Mouse (Mus musculus) olfactory bulb, adult 2 months (tissue): ENCODE results near the gene Afdn. TPM values are rescaled to one million over a fixed set of nuclear protein-coding genes. Genes with fewer than 3 reads are reported as not detected.

Experiments
- H3K27ac ChIP-seq: fragments of 200-500 bp; 2 replicates; pipeline ENCODE4 v1.5.1; 2012; ENCODE audit warnings: low read depth, low read length; ENCODE audit not compliant: insufficient read depth
- H3K4me1 ChIP-seq: fragments of 200-500 bp; 2 replicates; pipeline ENCODE4 v1.6.1; 2012; ENCODE audit warnings: low read length; ENCODE audit not compliant: control insufficient read depth, insufficient read depth
- H3K4me3 ChIP-seq: fragments of 200-500 bp; 2 replicates; pipeline ENCODE4 v1.5.1; 2012; ENCODE audit warnings: mild to moderate bottlenecking, low read depth, low read length, moderate library complexity; ENCODE audit not compliant: insufficient read depth
- CTCF ChIP-seq: fragments of 200-500 bp; IDR thresholded peaks from 2 replicates; pipeline ENCODE4 v1.5.1; 2012; ENCODE audit warnings: low read depth, mild to moderate bottlenecking, low read length, moderate library complexity; ENCODE audit not compliant: insufficient read depth
- POLR2A ChIP-seq: fragments of 200-500 bp; IDR thresholded peaks from 2 replicates; pipeline ENCODE4 v1.6.1; 2012; ENCODE audit warnings: mild to moderate bottlenecking, low read depth, low read length, moderate library complexity; ENCODE audit not compliant: insufficient read depth
- WGBS: fragments of 180-500 bp; shearing (Covaris S2); methylation state at CpG from one replicate; pipeline ENCODE4 v1.1.7; 2018; 5-methylcytosine and 5-hydroxymethylcytosine counted together
- polyA plus RNA-seq: library from polyadenylated mRNA; stranded (reverse); fragments of >200 nt; gene quantifications from 2 replicates; pipeline ENCODE4 v1.2.4, GENCODE M21; 2012; ENCODE audit warnings: low replicate concordance; ENCODE audit not compliant: missing spikeins, insufficient read depth, insufficient read length

Gene Afdn
- polyA plus RNA-seq, 1 experiment: not detected

DNA sequence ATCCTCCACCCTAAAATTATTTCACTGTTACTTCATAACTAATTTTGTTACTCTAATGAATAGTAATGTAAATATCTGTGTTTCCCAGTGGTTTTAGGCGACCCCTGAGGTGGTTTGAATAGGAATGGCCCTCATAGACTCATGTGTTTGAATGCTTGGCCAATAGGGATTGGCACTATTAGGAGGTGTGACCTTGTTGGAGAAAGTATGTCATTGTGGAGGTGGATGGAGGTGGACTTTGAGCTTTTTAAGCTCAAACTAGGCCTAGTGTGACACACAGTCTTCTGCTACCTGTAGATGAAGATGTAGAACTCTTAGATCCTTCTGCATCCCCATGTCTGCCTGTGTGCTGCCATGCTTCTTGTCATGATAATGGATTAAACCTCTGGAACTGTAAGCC, 37.4 kb downstream of the Afdn start:
- no peak overlapping the region for H3K4me3 ChIP-seq
- H3K4me1 ChIP-seq: no peaks in the 10 kb centered on the region
- TF ChIP-seq POLR2A (no peak), CTCF (no peak)
- H3K27ac ChIP-seq: no peak overlapping the region
- WGBS: 87% methylated on average over 1 of the region's 1 CpGs

DNA sequence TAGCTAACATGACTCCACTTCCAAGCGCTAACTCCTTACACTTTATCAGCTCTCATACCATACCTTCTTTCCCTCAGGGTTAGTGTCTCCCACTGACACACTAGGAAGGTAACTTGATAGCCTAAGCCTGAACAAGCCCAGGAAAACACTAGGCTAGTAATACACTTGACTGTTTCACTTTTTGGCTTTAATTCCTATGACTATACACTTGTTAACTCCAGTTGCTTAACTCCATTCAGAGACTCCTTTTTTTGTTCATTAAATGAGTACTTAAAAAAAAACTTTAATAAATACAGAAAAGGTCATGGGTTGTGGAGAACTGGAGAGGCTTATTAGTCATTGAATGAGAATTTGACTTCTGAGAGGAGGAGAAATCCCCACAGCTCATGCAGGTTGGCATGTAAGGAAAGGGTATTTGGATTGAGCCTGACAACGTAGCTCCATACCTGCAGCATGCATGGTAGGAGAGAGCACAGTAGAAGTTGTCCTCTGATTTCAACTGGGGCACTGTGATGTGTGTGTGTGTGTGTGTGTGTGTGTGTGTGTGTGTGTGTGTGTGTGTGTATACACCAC, 42.6 kb downstream of the Afdn start:
- Histone ChIP-seq H3K27ac (no peak overlapping the region), H3K4me1 (no peaks in the 10 kb centered on the region), H3K4me3 (no peak overlapping the region)
- TF ChIP-seq CTCF: no peak
- no peak for TF ChIP-seq POLR2A
- 85% methylated on average over 2 of the region's 2 CpGs for WGBS

DNA sequence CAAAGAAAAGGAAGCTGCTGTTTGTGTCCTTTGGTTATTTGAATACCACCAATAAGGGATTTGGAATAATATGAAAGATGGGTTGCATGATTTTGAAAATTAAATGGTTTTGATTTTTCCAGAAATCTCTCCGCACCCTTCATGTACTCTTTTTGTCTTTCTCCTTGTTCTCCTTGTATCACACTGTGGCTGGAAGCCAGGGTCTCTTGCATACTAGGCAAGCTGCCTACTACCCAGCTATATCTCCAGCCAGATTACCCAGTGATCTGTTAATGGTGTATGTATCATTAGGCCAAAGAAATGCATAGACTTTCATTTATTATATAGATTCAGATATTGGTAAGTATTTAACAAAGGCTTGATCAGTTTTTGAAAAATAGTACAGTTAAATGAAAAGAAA, 45.7 kb downstream of the Afdn start:
- no peak overlapping the region for H3K27ac ChIP-seq
- H3K4me3 ChIP-seq: no peak overlapping the region
- WGBS: 74% methylated on average over 1 of the region's 1 CpGs
- no peaks in the 10 kb centered on the region for H3K4me1 ChIP-seq
- TF ChIP-seq CTCF (no peak), POLR2A (no peak)

DNA sequence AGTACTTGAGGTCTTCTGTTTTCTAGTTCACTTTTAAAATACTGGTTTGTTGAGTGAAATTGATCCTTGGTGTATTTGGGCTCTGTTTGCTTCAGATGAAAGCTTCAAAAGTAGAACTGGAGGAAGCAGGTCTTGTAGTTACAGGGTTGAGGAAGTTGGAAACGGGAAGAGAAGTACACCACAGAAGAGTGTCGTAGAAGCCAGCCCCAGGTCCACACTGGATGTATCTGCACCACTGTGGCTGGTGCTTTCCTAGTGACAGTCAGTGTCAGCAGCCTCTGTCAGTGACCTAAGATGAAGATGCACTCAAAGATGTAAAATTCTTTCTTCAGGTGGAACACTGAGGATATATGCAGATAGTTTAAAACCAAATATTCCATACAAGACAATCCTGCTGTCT, 57.5 kb downstream of the Afdn start:
- H3K27ac ChIP-seq: no peak overlapping the region
- no peaks in the 10 kb centered on the region for H3K4me1 ChIP-seq
- TF ChIP-seq CTCF (no peak), POLR2A (no peak)
- 89% methylated on average over 2 of the region's 2 CpGs for WGBS
- H3K4me3 ChIP-seq: no peak overlapping the region

DNA sequence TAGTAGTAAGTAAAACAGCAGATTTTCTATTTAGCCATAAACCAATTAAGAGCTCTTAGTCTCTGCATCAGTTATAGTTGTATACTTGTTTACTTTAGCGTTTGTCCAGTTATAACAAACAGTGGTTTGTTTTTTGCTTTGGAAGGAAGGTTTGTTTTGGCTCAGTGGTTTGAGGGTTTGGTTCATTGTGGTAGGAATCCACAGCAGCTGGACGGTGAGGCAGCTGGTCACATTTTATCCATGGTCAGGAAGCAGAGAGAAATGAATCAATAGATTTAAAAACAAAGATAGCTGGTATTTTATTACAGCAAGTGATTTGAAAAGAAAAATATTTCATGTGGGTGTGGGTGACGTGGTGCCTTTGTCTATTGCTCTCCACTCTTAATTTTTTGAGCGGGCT, 59.0 kb downstream of the Afdn start:
- Histone ChIP-seq H3K4me1 (no peaks in the 10 kb centered on the region), H3K27ac (no peak overlapping the region), H3K4me3 (no peak overlapping the region)
- no peak for TF ChIP-seq POLR2A
- no peak for TF ChIP-seq CTCF
- WGBS: 86% methylated on average over 4 of the region's 4 CpGs

DNA sequence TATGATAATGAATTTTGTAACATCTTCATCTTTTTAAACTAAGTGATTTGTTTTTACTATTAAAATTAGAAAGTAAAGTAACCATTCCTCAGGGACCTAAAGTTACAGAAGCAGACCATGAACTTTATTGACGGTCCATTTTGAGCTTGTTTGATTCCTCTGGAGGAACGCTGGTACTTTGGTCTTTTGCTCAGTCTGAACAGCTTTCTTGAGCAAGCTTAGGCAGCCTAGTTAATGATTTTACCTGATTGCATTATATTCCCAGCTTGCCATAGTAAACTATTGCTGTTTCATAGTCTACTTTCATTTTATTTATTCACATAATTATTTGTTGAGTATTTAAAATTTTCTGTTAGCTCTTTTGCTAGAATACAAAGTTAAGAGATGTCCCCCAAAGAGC, 60.3 kb downstream of the Afdn start:
- no peak overlapping the region for H3K27ac ChIP-seq
- TF ChIP-seq POLR2A (no peak), CTCF (no peak)
- H3K4me1 ChIP-seq: no peaks in the 10 kb centered on the region
- WGBS: 100% methylated on average over 2 of the region's 2 CpGs
- no peak overlapping the region for H3K4me3 ChIP-seq

DNA sequence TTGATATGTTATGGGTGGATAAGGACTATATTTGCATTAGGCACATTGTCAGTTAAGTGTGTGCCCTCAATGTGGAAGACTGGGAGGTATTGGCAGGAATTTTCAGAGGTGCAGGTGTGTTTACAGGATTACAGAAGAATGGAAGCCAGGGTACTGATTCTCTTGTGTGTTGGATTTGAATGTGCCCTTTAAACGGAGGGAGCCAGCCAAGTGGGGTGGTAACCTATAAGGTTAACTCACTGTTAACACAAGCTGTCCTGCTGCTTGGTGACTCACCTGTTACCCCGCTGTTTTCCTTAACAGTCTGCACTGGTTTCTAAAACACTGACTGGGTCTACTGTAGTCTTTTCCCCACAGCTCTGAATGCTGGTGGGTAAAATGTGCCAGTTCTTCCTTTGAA, 65.1 kb downstream of the Afdn start:
- 33% methylated on average over 2 of the region's 2 CpGs for whole genome bisulfite sequencing
- Histone ChIP-seq H3K4me1 (no peaks in the 10 kb centered on the region), H3K27ac (no peak overlapping the region), H3K4me3 (no peak overlapping the region)
- no peak for TF ChIP-seq CTCF
- no peak for TF ChIP-seq POLR2A

DNA sequence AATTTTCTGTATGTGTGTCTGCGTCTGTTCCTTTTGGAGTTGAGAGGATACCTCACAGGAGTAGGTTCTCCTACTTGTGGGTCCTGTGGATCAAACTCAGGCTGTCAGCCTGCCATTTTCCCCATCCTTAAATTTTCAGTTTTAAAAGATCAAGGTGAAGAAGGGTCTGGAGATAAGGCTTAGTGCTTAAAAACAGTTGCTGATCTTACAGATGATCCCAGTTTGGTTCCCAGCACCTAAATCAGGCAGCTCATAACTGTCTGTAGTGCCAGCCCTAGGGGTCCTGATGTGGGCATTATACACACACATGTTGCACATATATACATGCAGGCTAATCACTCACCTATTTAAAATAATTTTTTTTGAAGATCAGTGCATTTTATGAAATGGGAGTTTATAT, 69.9 kb downstream of the Afdn start:
- Histone ChIP-seq H3K27ac (no peak overlapping the region), H3K4me1 (no peaks in the 10 kb centered on the region), H3K4me3 (no peak overlapping the region)
- no peak for TF ChIP-seq CTCF
- TF ChIP-seq POLR2A: no peak
- WGBS: 100% methylated on average over 1 of the region's 1 CpGs

DNA sequence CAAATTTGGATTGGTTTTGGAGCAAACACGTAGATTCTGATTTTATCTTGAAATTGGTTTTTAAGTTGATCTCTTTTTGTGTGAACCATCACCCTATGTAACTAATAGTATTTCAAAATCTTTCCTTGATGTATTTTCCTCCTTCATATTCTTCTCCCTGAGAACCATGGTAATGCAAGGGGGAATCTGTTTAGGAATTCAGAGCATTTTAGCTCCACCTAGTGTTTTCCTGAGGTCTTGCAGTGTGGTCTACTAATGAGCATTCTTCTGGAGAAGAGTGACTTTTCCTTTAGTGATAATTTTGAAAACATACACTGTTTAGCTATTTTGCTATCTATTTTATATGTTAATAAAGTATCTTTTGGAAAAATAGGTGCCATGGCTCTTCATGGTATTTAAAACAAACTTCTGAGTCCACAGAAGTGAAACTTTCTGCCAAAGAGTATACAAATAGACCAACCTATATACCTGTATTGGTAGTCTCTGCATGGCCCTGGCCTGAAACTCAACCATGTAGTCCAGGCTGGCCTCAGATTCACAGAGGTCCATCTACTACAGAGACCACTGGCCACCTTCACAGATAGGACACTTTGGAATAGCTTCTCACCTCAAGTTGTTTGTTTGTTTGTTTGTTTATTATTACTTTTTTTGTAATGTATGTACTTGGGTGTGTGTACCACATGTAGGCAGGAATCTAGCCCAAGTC, 70.5 kb downstream of the Afdn start:
- 86% methylated on average over 1 of the region's 1 CpGs for WGBS
- TF ChIP-seq CTCF (no peak), POLR2A (no peak)
- H3K27ac ChIP-seq: no peak overlapping the region
- H3K4me3 ChIP-seq: no peak overlapping the region
- H3K4me1 ChIP-seq: no peaks in the 10 kb centered on the region

DNA sequence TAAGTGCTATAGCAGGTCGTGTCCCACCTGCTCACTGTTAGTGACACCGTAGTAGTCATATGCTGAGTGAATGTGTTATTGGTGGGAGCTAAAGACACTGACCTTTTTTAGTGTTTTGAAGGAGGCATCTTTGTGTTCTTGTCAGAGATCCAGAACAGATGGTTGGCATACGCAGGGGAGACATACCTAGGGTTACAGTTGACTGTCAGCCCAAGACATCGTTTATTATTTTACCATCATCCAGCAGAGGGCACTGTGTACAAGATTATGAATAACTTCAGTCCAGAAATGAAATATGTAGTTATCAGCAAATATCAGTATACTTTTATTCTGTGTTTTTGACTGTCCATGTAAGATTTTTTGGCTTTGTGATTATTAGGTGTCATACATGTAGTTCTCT, 75.5 kb downstream of the Afdn start:
- Histone ChIP-seq H3K4me3 (no peak overlapping the region), H3K4me1 (no peaks in the 10 kb centered on the region), H3K27ac (no peak overlapping the region)
- WGBS: 79% methylated on average over 4 of the region's 4 CpGs
- TF ChIP-seq POLR2A (no peak), CTCF (no peak)
